In the genomic region with DNA sequence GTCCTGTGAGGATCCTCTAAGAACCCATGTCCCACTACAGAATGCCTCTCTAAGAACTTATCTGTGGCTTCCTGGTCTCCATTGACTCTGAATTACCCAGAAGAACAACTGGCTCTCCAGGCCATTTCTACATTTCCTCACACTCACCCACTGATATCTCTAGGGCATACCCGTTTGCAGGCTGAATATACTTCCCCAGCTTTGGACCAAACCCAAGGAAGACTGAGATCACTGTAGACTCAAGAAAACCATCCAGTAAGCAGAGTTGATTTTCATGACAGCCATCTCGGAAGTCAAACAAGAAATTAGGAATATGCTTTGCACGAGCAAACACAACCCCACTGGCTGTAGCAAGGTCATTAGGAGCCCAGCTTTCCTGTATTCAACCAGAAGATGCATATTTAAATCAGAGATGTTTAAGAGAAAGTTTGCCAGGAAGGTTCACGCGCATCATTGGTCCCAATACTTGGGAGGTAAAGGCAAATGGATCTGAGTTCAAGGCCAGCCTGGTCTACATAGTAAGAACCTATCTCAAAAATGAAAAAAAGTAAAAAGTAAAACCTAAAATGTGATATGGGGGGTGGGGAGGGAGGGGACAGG, we compare ENCODE assay signal across 30 mouse cellular contexts. TPM values are rescaled to one million over a fixed set of nuclear protein-coding genes. Genes with fewer than 3 reads are reported as not detected.
DNase-seq lines count a peak whose midpoint lies in the region; ATAC-seq and TF ChIP-seq lines count a peak whose summit lies in the region.
"Had no signal": no experiment of that assay in that cellular context is flagged by ENCODE, and none has a peak within 500 bp of the region (broad histone marks: within the 10 kb centered on the region; RNA-seq: fewer than 3 reads in every experiment).

No protein-coding gene starts in this region.

- intact Hi-C loops in left cerebral cortex, postnatal 10 days (cut with DNase I) = no loop called here

- H3K27ac ChIP-seq in liver, postnatal 0 days (ENCODE audit: low read depth) = no peak overlapping the region
- H3K27ac ChIP-seq in brown adipose tissue, adult 24 weeks (replicated peaks; ENCODE audit: low read depth, low read length) = peak overlapping the region; percentile 68
- H3K27ac ChIP-seq: embryonic facial prominence, embryonic 13.5 days; forebrain, embryonic 12.5 days; forebrain, embryonic 15.5 days; heart, embryonic 15.5 days; hindbrain, embryonic 10.5 days; hindbrain, embryonic 13.5 days; intestine, embryonic 15.5 days had no signal

- H3K9ac ChIP-seq in liver, postnatal 0 days (replicated peaks) = no peak overlapping the region
- H3K9ac ChIP-seq: embryonic facial prominence, embryonic 13.5 days; forebrain, embryonic 12.5 days; forebrain, embryonic 15.5 days; heart, embryonic 12.5 days; heart, embryonic 15.5 days; hindbrain, embryonic 13.5 days; intestine, embryonic 15.5 days had no signal

- ATAC-seq in liver, postnatal 0 days = no peak
- ATAC-seq: forebrain, embryonic 15.5 days; hindbrain, embryonic 16.5 days; intestine, embryonic 15.5 days had no signal

- no peaks in the 10 kb centered on the region for H3K9me3 ChIP-seq in liver, postnatal 0 days (ENCODE audit: low read length)
- H3K9me3 ChIP-seq: embryonic facial prominence, embryonic 13.5 days; forebrain, embryonic 12.5 days; forebrain, embryonic 15.5 days; heart, embryonic 12.5 days; heart, embryonic 15.5 days; hindbrain, embryonic 10.5 days; hindbrain, embryonic 13.5 days; intestine, embryonic 15.5 days had no signal

- H3K4me3 ChIP-seq in liver, postnatal 0 days (ENCODE audit: low read depth, low read length) = no peak overlapping the region
- H3K4me3 ChIP-seq in brown adipose tissue, adult 24 weeks (ENCODE audit: insufficient read depth, low read depth, low read length) = no peak overlapping the region
- H3K4me3 ChIP-seq: embryonic facial prominence, embryonic 13.5 days; erythroblast, embryonic 14.5 days; forebrain, embryonic 12.5 days; forebrain, embryonic 15.5 days; heart, embryonic 12.5 days; heart, embryonic 15.5 days; hindbrain, embryonic 10.5 days; hindbrain, embryonic 13.5 days; intestine, embryonic 15.5 days had no signal

- no peak for TF ChIP-seq CTCF in liver, postnatal 0 days (IDR thresholded peaks at IDR 0.05; ENCODE audit: low read depth)

- no peak for DNase-seq in liver, postnatal 0 days
- DNase-seq in liver (no peak), NIH3T3 (ENCODE audit: low read depth) (peak; percentile 38)
- DNase-seq in gastrocnemius, postnatal 4 days (ENCODE audit: low spot score in 2 of 2) = no peak
- DNase-seq in left cerebral cortex, postnatal 10 days (ENCODE audit: extremely low spot score in 1 of 2, low spot score in 2 of 2) = no peak
- DNase-seq: adrenal gland, adult 8-10 months; adrenal gland, postnatal 25 days; cerebellum, adult 11 months; cerebellum, adult 2 months; cerebellum, adult 9-11 months; cerebellum, postnatal 25 days; gastrocnemius, postnatal 36 days; heart, adult 18-20 months; heart, postnatal 10 days; heart, postnatal 36 days; kidney, adult 11 months had no signal

- peak overlapping the region; percentile 18; the same call in 1 of the 2 replicates for H3K4me2 ChIP-seq in liver, postnatal 0 days (ENCODE audit: low read depth, low read length)
- H3K4me2 ChIP-seq: embryonic facial prominence, embryonic 13.5 days; forebrain, embryonic 12.5 days; forebrain, embryonic 15.5 days; heart, embryonic 12.5 days; heart, embryonic 15.5 days; hindbrain, embryonic 13.5 days; intestine, embryonic 15.5 days had no signal

- no peaks in the 10 kb centered on the region for H3K27me3 ChIP-seq in liver, postnatal 0 days (ENCODE audit: insufficient read depth, low read length)
- H3K27me3 ChIP-seq: embryonic facial prominence, embryonic 13.5 days; forebrain, embryonic 12.5 days; forebrain, embryonic 15.5 days; hindbrain, embryonic 13.5 days; intestine, embryonic 15.5 days had no signal

- peaks cover 22% of the 10 kb centered on the region for H3K4me1 ChIP-seq in liver, postnatal 0 days (ENCODE audit: insufficient read depth)
- peaks cover 16% of the 10 kb centered on the region for H3K4me1 ChIP-seq in brown adipose tissue, adult 24 weeks (ENCODE audit: control insufficient read depth, insufficient read depth, insufficient read length, low read length)
- H3K4me1 ChIP-seq: forebrain, embryonic 12.5 days; forebrain, embryonic 15.5 days; hindbrain, embryonic 13.5 days had no signal

- no peaks in the 10 kb centered on the region for H3K36me3 ChIP-seq in liver, postnatal 0 days (replicated peaks; ENCODE audit: insufficient read depth, low read length)
- H3K36me3 ChIP-seq: embryonic facial prominence, embryonic 13.5 days; forebrain, embryonic 12.5 days; forebrain, embryonic 15.5 days; heart, embryonic 12.5 days; heart, embryonic 15.5 days; hindbrain, embryonic 10.5 days; hindbrain, embryonic 13.5 days; intestine, embryonic 15.5 days had no signal

- 78% methylated on average over 5 of the region's 5 CpGs for WGBS in liver, postnatal 0 days (ENCODE audit: insufficient replicate concordance)

- TF ChIP-seq EP300 in liver, postnatal 0 days (IDR thresholded peaks at IDR 0.05; ENCODE audit: low read depth) = no peak

RNA-seq across cellular contexts. Expression of a gene that starts 3.9 kb away (rescaled TPM):
- not detected in 2 replicates for polyA plus RNA-seq in liver, postnatal 0 days (2015; fragmentation: Nextera tagmentation; extraction: Ambion mirVana)
- polyA plus RNA-seq in brown adipose tissue, adult 24 weeks (2012; ENCODE audit: insufficient read depth, insufficient read length, missing spikeins) = not detected in 2 replicates
- not detected for total RNA-seq in gastrocnemius, postnatal 4 days (2021)
- not detected for total RNA-seq in left cerebral cortex, postnatal 10 days (2021)
- total RNA-seq: adrenal gland, adult 8-10 months; adrenal gland, postnatal 25 days; common myeloid progenitor, adult 5-6 weeks; ES-E14; gastrocnemius, adult 8-10 months; gastrocnemius, postnatal 36 days; heart, adult 18-20 months; heart, postnatal 10 days; heart, postnatal 36 days had no signal
- polyA plus RNA-seq: cerebellum, adult 2 months; embryonic facial prominence, embryonic 13.5 days; erythroblast, embryonic 14.5 days; forebrain, embryonic 12.5 days; forebrain, embryonic 15.5 days; heart, embryonic 12.5 days; heart, embryonic 15.5 days; hindbrain, embryonic 10.5 days; hindbrain, embryonic 13.5 days; intestine, embryonic 15.5 days had no signal

RNA-seq across cellular contexts. Expression of a gene that starts 30.0 kb away (rescaled TPM):
- polyA plus RNA-seq in liver, postnatal 0 days (2015; fragmentation: Nextera tagmentation; extraction: Ambion mirVana) = 10.1 and 10.4 TPM in 2 replicates
- 6.0 and 7.2 TPM in 2 replicates for polyA plus RNA-seq in brown adipose tissue, adult 24 weeks (2012; ENCODE audit: insufficient read depth, insufficient read length, missing spikeins)
- 10 to 100 TPM; 12.7 to 14.8 TPM for total RNA-seq in gastrocnemius, postnatal 4 days (2021)
- total RNA-seq in left cerebral cortex, postnatal 10 days (2021) = 10 to 100 TPM; 12.1 to 15.7 TPM
